Mouse (Mus musculus): ENCODE data around the gene Gm12216. TPM values are rescaled to one million over a fixed set of nuclear protein-coding genes. Genes with fewer than 3 reads are reported as not detected.
A peak's percentile ranks its signal among the peaks of the same experiment; 100 is the strongest.
"Not testable (repeated sequence)": the region's sequence is repeated elsewhere in the genome, so short reads cannot be mapped to it uniquely, and the experiment has no call there.

Gene Gm12216
- polyA plus RNA-seq (2012; rRNA removed): 0.43 and 0.51 TPM in 2 replicates
- polyA plus RNA-seq (2014; fragmentation: Nextera tagmentation; extraction: Ambion mirVana): 0.66 and 0.74 TPM in 2 replicates

GRCm38 (mm10) chr11:53858761-53859580 lies at the start of gene Gm12216:
Gene Gm12216, minus strand, starts transcription at chr11:53859256.
- not testable (repeated sequence) for H3K27ac ChIP-seq (replicated peaks; ENCODE audit: low read depth, low read length); H3K4me1 ChIP-seq (ENCODE audit: control insufficient read depth, insufficient read depth, low read length); H3K9me3 ChIP-seq (ENCODE audit: control insufficient read depth, low read length); H3K27me3 ChIP-seq (ENCODE audit: control insufficient read depth, insufficient read depth, low read length); H3K36me3 ChIP-seq (ENCODE audit: control insufficient read depth, insufficient read depth, low read length); DNase-seq (ENCODE audit: low spot score)
- Histone ChIP-seq H3K4me2 (replicated peaks; ENCODE audit: low read depth, low read length, severe bottlenecking) (peak within 1 kb of the TSS; percentile 57), H3K4me3 (replicated peaks; ENCODE audit: low read length) (peak within 1 kb of the TSS; percentile 46), H3K9ac (ENCODE audit: low read depth, low read length, severe bottlenecking) (peak within 1 kb of the TSS; percentile 64)
- WGBS: 17% methylated on average over 32 of the region's 50 CpGs
- ATAC-seq (ENCODE audit: low FRiP score, low read depth): peak; percentile 78

- no peaks in the 10 kb centered on the region for H3K9me3 ChIP-seq (ENCODE audit: control insufficient read depth, low read length)
- TF ChIP-seq POLR2A (IDR thresholded peaks at IDR 0.05; ENCODE audit: borderline replicate concordance, extremely low read depth, insufficient read depth, insufficient read length): no peak
- H3K4me1 ChIP-seq (ENCODE audit: control insufficient read depth, insufficient read depth, low read length): no peaks in the 10 kb centered on the region
- H3K4me2 ChIP-seq (replicated peaks; ENCODE audit: low read depth, low read length, severe bottlenecking): no peak overlapping the region
- H3K36me3 ChIP-seq (ENCODE audit: control insufficient read depth, insufficient read depth, low read length): no peaks in the 10 kb centered on the region
- no peak overlapping the region for H3K9ac ChIP-seq (ENCODE audit: low read depth, low read length, severe bottlenecking)
- ATAC-seq (ENCODE audit: low FRiP score, low read depth) (no peak), DNase-seq (ENCODE audit: low spot score) (no peak)
- H3K4me3 ChIP-seq (replicated peaks; ENCODE audit: low read length): no peak overlapping the region
- H3K27ac ChIP-seq (replicated peaks; ENCODE audit: low read depth, low read length): no peak overlapping the region
- H3K27me3 ChIP-seq (ENCODE audit: control insufficient read depth, insufficient read depth, low read length): no peaks in the 10 kb centered on the region
- WGBS: 93% methylated on average over 8 of the region's 8 CpGs
These were observed 49.6 kb upstream of the Gm12216 start for GRCm38 (mm10) chr11:53908686-53909085.

- DNase-seq (ENCODE audit: low spot score) (no peak), ATAC-seq (ENCODE audit: low FRiP score, low read depth) (no peak)
- no peak for TF ChIP-seq POLR2A (IDR thresholded peaks at IDR 0.05; ENCODE audit: borderline replicate concordance, extremely low read depth, insufficient read depth, insufficient read length)
- H3K4me2 ChIP-seq (replicated peaks; ENCODE audit: low read depth, low read length, severe bottlenecking): no peak overlapping the region
- H3K4me3 ChIP-seq (replicated peaks; ENCODE audit: low read length): no peak overlapping the region
- H3K9ac ChIP-seq (ENCODE audit: low read depth, low read length, severe bottlenecking): no peak overlapping the region
- 70% methylated on average over 9 of the region's 9 CpGs for WGBS
- H3K9me3 ChIP-seq (ENCODE audit: control insufficient read depth, low read length): no peaks in the 10 kb centered on the region
- H3K4me1 ChIP-seq (ENCODE audit: control insufficient read depth, insufficient read depth, low read length): no peaks in the 10 kb centered on the region
- H3K27me3 ChIP-seq (ENCODE audit: control insufficient read depth, insufficient read depth, low read length): no peaks in the 10 kb centered on the region
- H3K36me3 ChIP-seq (ENCODE audit: control insufficient read depth, insufficient read depth, low read length): no peaks in the 10 kb centered on the region
- H3K27ac ChIP-seq (replicated peaks; ENCODE audit: low read depth, low read length): no peak overlapping the region
These were observed 45.5 kb upstream of the Gm12216 start for GRCm38 (mm10) chr11:53904534-53904925.

- WGBS: 38% methylated on average over 16 of the region's 16 CpGs
- no peak for ATAC-seq (ENCODE audit: low FRiP score, low read depth)
- no peak overlapping the region for H3K27ac ChIP-seq (replicated peaks; ENCODE audit: low read depth, low read length)
These were observed 44.9 kb upstream of the Gm12216 start for GRCm38 (mm10) chr11:53903781-53904533.

GRCm38 (mm10) chr11:53902741-53903140 lies 43.7 kb upstream of the Gm12216 start:
- 92% methylated on average over 14 of the region's 14 CpGs for WGBS
- no peak overlapping the region for H3K27ac ChIP-seq (replicated peaks; ENCODE audit: low read depth, low read length)

More at GRCm38 (mm10) chr11:53903781-53904533, 44.9 kb upstream of the Gm12216 start:
- Histone ChIP-seq H3K9me3 (ENCODE audit: control insufficient read depth, low read length) (no peaks in the 10 kb centered on the region), H3K4me3 (replicated peaks; ENCODE audit: low read length) (no peak overlapping the region), H3K27me3 (ENCODE audit: control insufficient read depth, insufficient read depth, low read length) (no peaks in the 10 kb centered on the region), H3K9ac (ENCODE audit: low read depth, low read length, severe bottlenecking) (no peak overlapping the region), H3K4me2 (replicated peaks; ENCODE audit: low read depth, low read length, severe bottlenecking) (no peak overlapping the region), H3K36me3 (ENCODE audit: control insufficient read depth, insufficient read depth, low read length) (no peaks in the 10 kb centered on the region), H3K4me1 (ENCODE audit: control insufficient read depth, insufficient read depth, low read length) (no peaks in the 10 kb centered on the region)
- DNase-seq (ENCODE audit: low spot score): no peak
- TF ChIP-seq POLR2A (IDR thresholded peaks at IDR 0.05; ENCODE audit: borderline replicate concordance, extremely low read depth, insufficient read depth, insufficient read length): no peak

More at GRCm38 (mm10) chr11:53902741-53903140, 43.7 kb upstream of the Gm12216 start:
- no peak overlapping the region for H3K4me2 ChIP-seq (replicated peaks; ENCODE audit: low read depth, low read length, severe bottlenecking)
- H3K27me3 ChIP-seq (ENCODE audit: control insufficient read depth, insufficient read depth, low read length): no peaks in the 10 kb centered on the region
- DNase-seq (ENCODE audit: low spot score) (no peak), ATAC-seq (ENCODE audit: low FRiP score, low read depth) (no peak)
- no peak overlapping the region for H3K4me3 ChIP-seq (replicated peaks; ENCODE audit: low read length)
- no peak for TF ChIP-seq POLR2A (IDR thresholded peaks at IDR 0.05; ENCODE audit: borderline replicate concordance, extremely low read depth, insufficient read depth, insufficient read length)
- H3K9ac ChIP-seq (ENCODE audit: low read depth, low read length, severe bottlenecking): no peak overlapping the region
- no peaks in the 10 kb centered on the region for H3K36me3 ChIP-seq (ENCODE audit: control insufficient read depth, insufficient read depth, low read length)
- no peaks in the 10 kb centered on the region for H3K4me1 ChIP-seq (ENCODE audit: control insufficient read depth, insufficient read depth, low read length)
- no peaks in the 10 kb centered on the region for H3K9me3 ChIP-seq (ENCODE audit: control insufficient read depth, low read length)

All from limb, embryonic 14.5 days (tissue).